Mouse (Mus musculus): ENCODE data around the gene Grb7. TPM values are rescaled to one million over a fixed set of nuclear protein-coding genes. Genes with fewer than 3 reads are reported as not detected.

Gene Grb7
- polyA plus RNA-seq, 1 experiment: 137 TPM

- peak overlapping the region; percentile 96 for H3K27ac ChIP-seq (ENCODE audit: insufficient read depth, low read depth, low read length)
- no peak overlapping the region for H3K4me3 ChIP-seq (ENCODE audit: low read depth, low read length)
- TF ChIP-seq CTCF (IDR thresholded peaks at IDR 0.05; ENCODE audit: extremely low read depth, insufficient read length, insufficient replicate concordance, low read depth, low read length): no peak
- TF ChIP-seq POLR2A (IDR thresholded peaks at IDR 0.05; ENCODE audit: low read depth, low read length): no peak
- peaks cover 17% of the 10 kb centered on the region; the same call in 1 of the 2 replicates for H3K4me1 ChIP-seq (ENCODE audit: control insufficient read depth, insufficient read depth, insufficient read length, low read length)
- 9% methylated on average over 1 of the region's 1 CpGs for WGBS
- H3K36me3 ChIP-seq (ENCODE audit: control insufficient read depth, insufficient read depth, low read length): no peaks in the 10 kb centered on the region
- no peaks in the 10 kb centered on the region for H3K27me3 ChIP-seq (ENCODE audit: control insufficient read depth, insufficient read depth, low read length)
Measured at GRCm38 (mm10) chr11:98445238-98445637, 956 bp upstream of the Grb7 start.

- no peak overlapping the region for H3K4me3 ChIP-seq (ENCODE audit: low read depth, low read length)
- 17% methylated on average over 4 of the region's 4 CpGs for WGBS
- H3K36me3 ChIP-seq (ENCODE audit: control insufficient read depth, insufficient read depth, low read length): peaks cover 3% of the 10 kb centered on the region
- H3K4me1 ChIP-seq (ENCODE audit: control insufficient read depth, insufficient read depth, insufficient read length, low read length): peaks cover 21% of the 10 kb centered on the region; the same call in 1 of the 2 replicates
- no peaks in the 10 kb centered on the region for H3K27me3 ChIP-seq (ENCODE audit: control insufficient read depth, insufficient read depth, low read length)
- TF ChIP-seq POLR2A (IDR thresholded peaks at IDR 0.05; ENCODE audit: low read depth, low read length): no peak
- TF ChIP-seq CTCF (IDR thresholded peaks at IDR 0.05; ENCODE audit: extremely low read depth, insufficient read length, insufficient replicate concordance, low read depth, low read length): no peak
- peak overlapping the region; percentile 96 for H3K27ac ChIP-seq (ENCODE audit: insufficient read depth, low read depth, low read length)
Measured at GRCm38 (mm10) chr11:98445679-98446078, 515 bp upstream of the Grb7 start.

DNA sequence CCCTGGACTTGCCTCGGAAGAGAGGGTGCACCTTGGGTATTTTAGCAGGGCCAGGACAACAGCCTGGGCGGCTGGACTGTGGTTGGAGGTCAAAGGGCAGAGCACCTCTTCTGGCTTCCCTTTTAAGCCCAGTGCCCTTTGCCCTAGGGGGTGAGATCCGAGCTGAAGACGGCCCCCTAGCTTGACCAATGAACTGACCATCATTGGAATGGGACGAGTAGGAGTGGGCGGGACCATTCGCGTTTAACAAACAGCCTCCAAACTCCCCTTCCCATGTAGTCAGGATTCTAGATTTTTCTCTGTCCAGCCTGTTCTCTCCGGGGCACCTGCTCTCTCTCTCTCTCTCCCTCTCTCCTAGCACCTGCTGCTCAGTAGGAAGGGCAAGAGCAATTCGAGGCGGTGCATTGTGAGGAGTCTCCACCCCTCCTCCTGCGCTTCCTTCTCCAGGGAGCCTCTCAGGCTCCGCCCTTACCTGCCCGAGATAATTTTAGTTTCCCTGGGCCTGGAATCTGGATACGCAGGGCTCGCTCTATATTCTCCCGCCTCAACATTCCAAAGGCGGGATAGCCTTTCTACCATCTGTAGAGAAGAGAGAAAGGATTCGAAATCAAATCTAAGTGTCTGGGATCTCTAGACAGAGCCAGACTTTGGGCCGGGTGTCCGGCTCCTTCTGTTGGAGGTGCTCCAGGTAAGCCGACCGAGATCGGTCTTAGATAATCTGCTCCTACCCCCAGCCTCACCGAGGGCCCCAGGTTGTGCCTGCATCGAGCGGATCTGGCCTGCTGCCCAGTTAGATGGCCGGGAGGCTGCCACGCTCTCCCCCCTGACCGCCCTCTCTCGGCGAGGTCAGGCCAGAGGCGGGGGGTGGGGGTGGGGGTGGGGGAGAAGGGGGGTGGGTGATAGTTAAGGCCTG is 624 bp downstream of the Grb7 start:
- H3K4me1 ChIP-seq (ENCODE audit: control insufficient read depth, insufficient read depth, insufficient read length, low read length): peaks cover 21% of the 10 kb centered on the region; the same call in 1 of the 2 replicates
- TF ChIP-seq POLR2A (IDR thresholded peaks at IDR 0.05; ENCODE audit: low read depth, low read length) (peak; percentile 42; the same call in 1 of the 2 replicates), CTCF (IDR thresholded peaks at IDR 0.05; ENCODE audit: extremely low read depth, insufficient read length, insufficient replicate concordance, low read depth, low read length) (no peak)
- peak overlapping the region; percentile 72 for H3K4me3 ChIP-seq (ENCODE audit: low read depth, low read length)
- no peaks in the 10 kb centered on the region for H3K27me3 ChIP-seq (ENCODE audit: control insufficient read depth, insufficient read depth, low read length)
- WGBS: 3% methylated on average over 33 of the region's 33 CpGs
- peaks cover 14% of the 10 kb centered on the region for H3K36me3 ChIP-seq (ENCODE audit: control insufficient read depth, insufficient read depth, low read length)
- peak overlapping the region; percentile 96 for H3K27ac ChIP-seq (ENCODE audit: insufficient read depth, low read depth, low read length)

- Histone ChIP-seq H3K4me3 (ENCODE audit: low read depth, low read length) (peak overlapping the region; percentile 72), H3K27me3 (ENCODE audit: control insufficient read depth, insufficient read depth, low read length) (no peaks in the 10 kb centered on the region), H3K36me3 (ENCODE audit: control insufficient read depth, insufficient read depth, low read length) (peaks cover 20% of the 10 kb centered on the region), H3K4me1 (ENCODE audit: control insufficient read depth, insufficient read depth, insufficient read length, low read length) (peaks cover 21% of the 10 kb centered on the region; the same call in 1 of the 2 replicates), H3K27ac (ENCODE audit: insufficient read depth, low read depth, low read length) (peak overlapping the region; percentile 91)
- TF ChIP-seq CTCF (IDR thresholded peaks at IDR 0.05; ENCODE audit: extremely low read depth, insufficient read length, insufficient replicate concordance, low read depth, low read length): no peak
- TF ChIP-seq POLR2A (IDR thresholded peaks at IDR 0.05; ENCODE audit: low read depth, low read length): no peak
- WGBS: 9% methylated on average over 7 of the region's 7 CpGs
Measured at GRCm38 (mm10) chr11:98447475-98447834, 1.3 kb downstream of the Grb7 start.

DNA sequence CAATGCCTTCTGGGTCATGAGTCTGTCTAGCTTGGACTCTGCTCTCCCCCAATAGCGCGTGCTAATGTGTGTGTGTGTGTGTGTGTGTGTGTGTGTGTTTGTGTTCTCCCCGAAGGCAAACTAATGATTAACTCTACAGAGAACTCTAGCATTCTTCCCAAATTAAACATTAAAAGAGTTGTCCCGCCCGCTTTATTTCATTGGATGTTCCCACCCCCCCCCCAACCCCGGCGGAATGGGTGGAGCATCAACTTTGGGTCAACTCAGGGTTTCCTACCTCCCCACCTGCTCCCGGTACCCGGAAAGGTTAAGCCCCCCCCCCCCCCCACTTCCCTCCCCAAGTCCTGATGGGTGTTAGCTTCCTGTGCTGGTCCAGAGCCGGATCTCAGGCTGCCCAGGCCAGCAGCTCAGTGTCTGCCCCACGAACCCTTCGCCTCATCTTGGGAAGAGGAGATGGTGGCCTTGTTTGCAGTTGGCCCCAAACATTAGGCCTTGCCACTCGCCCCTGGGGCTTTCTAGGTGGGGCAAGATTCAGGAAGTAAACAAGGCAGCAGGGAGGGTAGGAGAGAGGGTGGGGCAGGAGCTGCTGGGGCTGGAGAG is 2.1 kb downstream of the Grb7 start:
- 19% methylated on average over 13 of the region's 13 CpGs for WGBS
- peak overlapping the region; percentile 91 for H3K27ac ChIP-seq (ENCODE audit: insufficient read depth, low read depth, low read length)
- TF ChIP-seq CTCF (IDR thresholded peaks at IDR 0.05; ENCODE audit: extremely low read depth, insufficient read length, insufficient replicate concordance, low read depth, low read length): no peak
- TF ChIP-seq POLR2A (IDR thresholded peaks at IDR 0.05; ENCODE audit: low read depth, low read length): 0 out of 2 replicates have a peak, but pooled peaks have one; percentile 16
- peaks cover 21% of the 10 kb centered on the region; the same call in 1 of the 2 replicates for H3K4me1 ChIP-seq (ENCODE audit: control insufficient read depth, insufficient read depth, insufficient read length, low read length)
- peak overlapping the region; percentile 72 for H3K4me3 ChIP-seq (ENCODE audit: low read depth, low read length)
- no peaks in the 10 kb centered on the region for H3K27me3 ChIP-seq (ENCODE audit: control insufficient read depth, insufficient read depth, low read length)
- peaks cover 27% of the 10 kb centered on the region for H3K36me3 ChIP-seq (ENCODE audit: control insufficient read depth, insufficient read depth, low read length)

- Histone ChIP-seq H3K4me1 (ENCODE audit: control insufficient read depth, insufficient read depth, insufficient read length, low read length) (peaks cover 21% of the 10 kb centered on the region; the same call in 1 of the 2 replicates), H3K27ac (ENCODE audit: insufficient read depth, low read depth, low read length) (peak overlapping the region; percentile 32), H3K4me3 (ENCODE audit: low read depth, low read length) (peak overlapping the region; percentile 72), H3K36me3 (ENCODE audit: control insufficient read depth, insufficient read depth, low read length) (peaks cover 38% of the 10 kb centered on the region), H3K27me3 (ENCODE audit: control insufficient read depth, insufficient read depth, low read length) (no peaks in the 10 kb centered on the region)
- TF ChIP-seq POLR2A (IDR thresholded peaks at IDR 0.05; ENCODE audit: low read depth, low read length) (no peak), CTCF (IDR thresholded peaks at IDR 0.05; ENCODE audit: extremely low read depth, insufficient read length, insufficient replicate concordance, low read depth, low read length) (no peak)
- WGBS: 31% methylated on average over 3 of the region's 3 CpGs
Measured at GRCm38 (mm10) chr11:98449419-98449818, 3.2 kb downstream of the Grb7 start.

Data from small intestine, adult 2 months (tissue).